Mouse (Mus musculus): ENCODE results near the gene Gbp9. TPM values are rescaled to one million over a fixed set of nuclear protein-coding genes. Genes with fewer than 3 reads are reported as not detected.
"Not testable (repeated sequence)": the region's sequence is repeated elsewhere in the genome, so short reads cannot be mapped to it uniquely, and the experiment has no call there.

The Gbp9 gene
- polyA plus RNA-seq, 1 experiment, result 6.9 TPM

DNA sequence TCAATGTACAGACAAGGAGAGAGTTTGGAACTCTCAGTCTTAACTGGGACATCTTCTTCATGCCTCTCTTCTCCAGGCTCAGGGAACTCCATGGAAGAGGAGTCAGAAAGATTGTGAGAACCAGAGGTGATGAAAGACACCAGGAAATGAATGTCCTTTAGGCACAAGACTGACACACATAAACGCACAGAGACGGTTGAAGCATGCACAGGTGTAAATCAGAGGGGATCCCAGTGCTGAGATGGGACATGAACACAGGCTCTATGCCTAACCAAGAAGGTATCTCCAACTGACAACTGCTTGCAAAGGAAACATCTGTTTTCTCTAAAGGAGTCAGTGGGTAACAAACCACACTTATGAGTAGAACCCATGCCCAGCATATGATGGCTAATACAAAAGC lies 79.1 kb downstream of the Gbp9 start:
- no peak for DNase-seq (ENCODE audit: low read depth)

DNA sequence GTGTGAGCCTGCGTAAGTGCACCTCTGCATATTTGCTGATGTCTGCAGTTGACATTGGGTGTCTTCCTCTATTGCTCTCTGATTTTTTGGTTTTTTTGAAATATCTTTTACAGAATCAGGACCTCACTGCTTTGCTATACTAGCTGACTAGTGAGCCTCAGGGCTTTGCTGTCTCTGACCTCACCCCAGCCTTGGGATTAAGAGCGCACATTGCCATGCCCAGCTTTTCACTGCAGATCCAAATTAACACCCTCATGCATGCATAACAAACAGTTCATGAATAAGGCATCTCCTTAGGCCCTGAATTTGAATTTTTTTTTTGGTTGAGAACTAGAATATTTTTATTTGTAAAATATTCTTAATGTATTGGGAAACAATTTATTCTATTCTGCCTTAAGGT lies 84.1 kb downstream of the Gbp9 start:
- DNase-seq (ENCODE audit: low read depth), result no peak

DNA sequence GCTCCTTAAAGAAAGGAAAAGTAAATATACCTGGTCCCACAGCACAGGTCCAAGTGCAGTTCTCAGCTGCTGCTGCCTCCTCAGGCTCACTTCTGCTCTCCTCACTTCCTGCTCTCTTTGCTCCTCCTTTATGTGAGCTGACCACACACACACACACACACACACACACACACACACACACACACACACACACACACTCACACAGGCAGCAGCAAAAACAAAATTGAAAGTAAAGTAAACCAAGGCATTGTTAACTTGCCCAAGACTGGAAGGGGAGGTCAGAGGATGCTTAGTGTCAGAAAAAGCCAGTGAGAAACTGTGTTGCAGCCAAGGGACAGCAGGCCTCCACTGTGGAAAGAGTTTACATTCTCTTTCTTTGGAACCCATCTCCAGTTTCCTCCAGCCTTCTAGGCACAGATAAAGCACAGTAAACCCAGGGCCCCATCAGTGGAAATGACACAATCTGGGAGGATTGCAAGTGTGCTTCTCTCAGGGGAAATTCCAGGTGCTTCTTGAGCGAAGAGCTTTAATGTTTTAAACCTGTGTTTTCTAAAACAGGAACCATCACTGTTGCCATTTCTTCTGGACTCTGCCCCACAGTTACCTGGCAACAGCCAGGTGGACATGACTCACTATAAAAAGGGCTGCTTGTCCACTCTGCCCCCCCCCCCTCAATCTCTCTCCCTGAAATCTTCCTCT lies 85.7 kb downstream of the Gbp9 start:
- DNase-seq (ENCODE audit: low read depth), result not testable (repeated sequence)

DNA sequence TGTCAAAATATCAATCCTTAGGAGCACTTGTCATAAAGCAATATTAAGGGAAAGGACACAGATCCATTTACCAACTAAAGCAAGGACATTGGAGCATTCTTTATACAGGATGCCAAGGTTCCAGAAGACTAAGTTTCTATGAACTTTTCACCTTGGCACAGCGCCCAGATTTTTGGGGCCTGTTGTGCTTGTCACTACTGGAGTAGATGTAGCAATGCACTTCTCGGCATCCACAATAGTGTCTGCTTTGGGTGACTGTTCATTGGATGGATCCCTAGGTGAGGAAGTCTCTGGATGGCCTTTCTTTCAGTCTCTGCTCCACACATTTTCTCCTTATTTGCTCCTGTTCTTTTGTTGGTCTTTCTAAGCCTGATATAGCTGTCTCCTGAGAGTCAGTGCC lies 107.0 kb downstream of the Gbp9 start:
- DNase-seq (ENCODE audit: low read depth), result no peak

Other genes with a start within 250 kb of the Gbp9 start
- gene Abcg3, start 156.8 kb downstream of the Gbp9 start, polyA plus RNA-seq (2012; rRNA removed), result 0.53 and 0.69 TPM in 2 replicates
- gene Gbp8, start within 50 bp of the Gbp9 start, polyA plus RNA-seq (2012; rRNA removed), result 0.51 and 0.71 TPM in 2 replicates
- 7.4 and 11.8 TPM in 2 replicates for gene Gbp4, start within 50 bp of the Gbp9 start, polyA plus RNA-seq (2012; rRNA removed)
- 0.37 and 0.65 TPM in 2 replicates for gene Gbp10, start 100.0 kb upstream of the Gbp9 start, polyA plus RNA-seq (2012; rRNA removed)
- 1.1 and 2.0 TPM in 2 replicates for gene Gm43302, start 154.2 kb upstream of the Gbp9 start, polyA plus RNA-seq (2012; rRNA removed)
- gene Gbp6, start 154.2 kb upstream of the Gbp9 start, polyA plus RNA-seq (2012; rRNA removed), result 3.2 and 4.5 TPM in 2 replicates

All from gonadal fat pad, adult 2 months (tissue).